ENCODE assay signal across 10 mouse cellular contexts in genomic region chr3:135729575-135729974, GRCm38 (mm10). TPM values are rescaled to one million over a fixed set of nuclear protein-coding genes. Genes with fewer than 3 reads are reported as not detected.
DNase-seq lines count a peak whose midpoint lies in the region; ATAC-seq and TF ChIP-seq lines count a peak whose summit lies in the region.
"Had no signal": no experiment of that assay in that cellular context is flagged by ENCODE, and none has a peak within 500 bp of the region (broad histone marks: within the 10 kb centered on the region; RNA-seq: fewer than 3 reads in every experiment).

No protein-coding gene starts in this region.

- intact Hi-C loops in left cerebral cortex, postnatal 25 days (cut with DNase I), result loop anchor here (5.0 kb wide), 1 partner anchor 172 kb away; no protein-coding TSS in a partner anchor

- H3K4me1 ChIP-seq in forebrain, postnatal 0 days (ENCODE audit: insufficient read depth), result 0 out of 2 replicates have a peak, but pooled peaks cover 3% of the 10 kb centered on the region
- no peaks in the 10 kb centered on the region for H3K4me1 ChIP-seq in forebrain, embryonic 11.5 days (replicated peaks; ENCODE audit: control insufficient read depth, insufficient read depth, low read length)

- no peaks in the 10 kb centered on the region for H3K27me3 ChIP-seq in forebrain, postnatal 0 days (ENCODE audit: insufficient read depth, low read length)
- H3K27me3 ChIP-seq in forebrain, embryonic 11.5 days (ENCODE audit: control insufficient read depth, insufficient read depth, low read length), result no peaks in the 10 kb centered on the region

- H3K9ac ChIP-seq in forebrain, postnatal 0 days, result no peak overlapping the region
- no peak overlapping the region for H3K9ac ChIP-seq in forebrain, embryonic 11.5 days (ENCODE audit: low read length)

- H3K36me3 ChIP-seq in forebrain, postnatal 0 days (ENCODE audit: insufficient read depth), result no peaks in the 10 kb centered on the region
- H3K36me3 ChIP-seq in forebrain, embryonic 11.5 days (ENCODE audit: control insufficient read depth, insufficient read depth, low read length), result no peaks in the 10 kb centered on the region

- no peaks in the 10 kb centered on the region for H3K9me3 ChIP-seq in forebrain, postnatal 0 days (ENCODE audit: low read length)
- no peaks in the 10 kb centered on the region for H3K9me3 ChIP-seq in forebrain, embryonic 11.5 days (ENCODE audit: control insufficient read depth, low read length)

- no peak for TF ChIP-seq CTCF in forebrain, postnatal 0 days (IDR thresholded peaks at IDR 0.05; ENCODE audit: low read depth)

- ATAC-seq in forebrain, postnatal 0 days, result no peak
- ATAC-seq in forebrain, embryonic 11.5 days (replicated peaks; ENCODE audit: low FRiP score), result no peak
- ATAC-seq: forebrain, embryonic 16.5 days had no signal

- peak; percentile 31 for DNase-seq in forebrain, postnatal 0 days
- DNase-seq in forebrain, embryonic 11.5 days (ENCODE audit: low spot score), result no peak
- peak; percentile 89 for DNase-seq in NIH3T3 (ENCODE audit: low read depth)
- DNase-seq in gastrocnemius, postnatal 25 days, result peak; percentile 34
- DNase-seq in layer of hippocampus, adult 9-10 months (ENCODE audit: low spot score), result peak; percentile 29
- DNase-seq in left cerebral cortex, postnatal 25 days (ENCODE audit: low spot score in 2 of 2), result no peak
- no peak for DNase-seq in left cerebral cortex, adult 11 months (ENCODE audit: low spot score)
- DNase-seq in T-cell, adult 2 months (ENCODE audit: low spot score), result no peak
- DNase-seq: cerebellum, postnatal 25 days had no signal

- WGBS in forebrain, postnatal 0 days, result 38% methylated on average over 5 of the region's 5 CpGs
- WGBS in forebrain, embryonic 11.5 days, result 82% methylated on average over 5 of the region's 5 CpGs

- no peak overlapping the region for H3K4me2 ChIP-seq in forebrain, postnatal 0 days (ENCODE audit: low read depth)
- H3K4me2 ChIP-seq in forebrain, embryonic 11.5 days (ENCODE audit: low read depth, low read length, severe bottlenecking), result no peak overlapping the region

- no peak overlapping the region for H3K4me3 ChIP-seq in forebrain, postnatal 0 days (ENCODE audit: low read depth, low read length)
- H3K4me3 ChIP-seq in forebrain, embryonic 11.5 days (ENCODE audit: low read depth, low read length), result no peak overlapping the region

- no peak overlapping the region for H3K27ac ChIP-seq in forebrain, postnatal 0 days (ENCODE audit: low read depth, low read length)
- no peak overlapping the region for H3K27ac ChIP-seq in forebrain, embryonic 11.5 days (ENCODE audit: low read depth, low read length)

RNA-seq across cellular contexts. Expression of gene Nfkb1, which starts 38.2 kb away (rescaled TPM):
- total RNA-seq in forebrain, postnatal 0 days (2014; rRNA removed), result 19.4 and 22.5 TPM in 2 replicates
- 2.9 and 4.4 TPM in 2 replicates for polyA plus RNA-seq in forebrain, postnatal 0 days (2015; fragmentation: Nextera tagmentation; extraction: Ambion mirVana)
- polyA plus RNA-seq in forebrain, embryonic 11.5 days (2014; fragmentation: Nextera tagmentation; extraction: Ambion mirVana), result 14.5 and 14.6 TPM in 2 replicates
- 10 to 100 TPM; 18.2 to 18.8 TPM for total RNA-seq in gastrocnemius, postnatal 25 days (2021)
- 10 to 100 TPM; 17.7 to 20.2 TPM for total RNA-seq in left cerebral cortex, postnatal 25 days (2021)

Comparison
In these comparisons a context has a peak if more than half of its experiments do, and no peak if none do; other contexts are left out.
1. DNase-seq: peak in forebrain, postnatal 0 days (single experiment), NIH3T3 (single experiment), gastrocnemius, postnatal 25 days (single experiment) and layer of hippocampus, adult 9-10 months (single experiment); none in forebrain, embryonic 11.5 days (single experiment), left cerebral cortex, postnatal 25 days (0 of 2), left cerebral cortex, adult 11 months (single experiment) and T-cell, adult 2 months (single experiment).